Mouse (Mus musculus): ENCODE data around the gene Olfr33. TPM values are rescaled to one million over a fixed set of nuclear protein-coding genes. Genes with fewer than 3 reads are reported as not detected.

The Olfr33 gene
- polyA plus RNA-seq (2015; fragmentation: Nextera tagmentation; extraction: Ambion mirVana), result not detected in 2 replicates

GRCm38 (mm10) chr7:102718970-102719369, at the start of gene Olfr33:
Olfr33 (minus strand) TSS chr7:102719070.
- Histone ChIP-seq H3K9ac (replicated peaks) (no peak within 1 kb of the TSS), H3K36me3 (no peaks in the 10 kb centered on the region), H3K27me3 (no peaks in the 10 kb centered on the region), H3K4me2 (replicated peaks) (no peak within 1 kb of the TSS), H3K4me1 (no peaks in the 10 kb centered on the region), H3K27ac (replicated peaks) (no peak within 1 kb of the TSS), H3K9me3 (no peaks in the 10 kb centered on the region), H3K4me3 (no peak within 1 kb of the TSS)
- no peak for ATAC-seq (replicated peaks)
- WGBS, result 38% methylated on average over 1 of the region's 1 CpGs

DNA sequence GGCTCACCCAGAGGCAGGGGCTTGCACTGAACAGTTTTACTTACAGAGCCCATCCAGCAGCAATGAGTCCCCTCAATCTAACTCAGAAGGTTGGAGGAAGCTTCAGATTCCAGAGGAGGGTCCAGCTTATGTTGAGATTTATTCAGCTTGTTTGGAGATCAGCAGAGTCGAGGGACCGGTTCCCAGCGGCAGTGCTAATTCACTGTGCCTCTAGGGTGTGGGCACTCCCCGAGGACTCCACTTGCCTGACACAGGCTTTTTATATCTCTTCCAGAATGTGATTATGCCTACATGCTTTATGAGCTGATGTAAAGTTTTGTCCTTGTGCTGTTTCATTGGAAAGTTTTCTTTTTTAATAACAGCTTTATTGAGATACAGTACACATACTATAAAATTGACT, 40.4 kb upstream of the Olfr33 start, which contains the start of the genes Olfr560 and Olfr78:
Olfr560 (minus strand) TSS at position 101 of the 400 bp plus-strand sequence.
Olfr78 (minus strand) TSS at position 206 of the 400 bp plus-strand sequence.
- Histone ChIP-seq H3K9me3 (no peaks in the 10 kb centered on the region), H3K4me2 (replicated peaks) (no peak within 1 kb of the TSS), H3K36me3 (no peaks in the 10 kb centered on the region), H3K4me1 (no peaks in the 10 kb centered on the region), H3K4me3 (no peak within 1 kb of the TSS), H3K27me3 (no peaks in the 10 kb centered on the region), H3K27ac (replicated peaks) (no peak within 1 kb of the TSS), H3K9ac (replicated peaks) (no peak within 1 kb of the TSS)
- no peak for ATAC-seq (replicated peaks)
- 91% methylated on average over 4 of the region's 4 CpGs for WGBS

- ATAC-seq (replicated peaks), result no peak
- WGBS, result 10% methylated on average over 1 of the region's 1 CpGs
- H3K4me2 ChIP-seq (replicated peaks), result no peak overlapping the region
- H3K4me1 ChIP-seq, result no peaks in the 10 kb centered on the region
- H3K27me3 ChIP-seq, result no peaks in the 10 kb centered on the region
- H3K36me3 ChIP-seq, result no peaks in the 10 kb centered on the region
- no peak overlapping the region for H3K9ac ChIP-seq (replicated peaks)
- no peaks in the 10 kb centered on the region for H3K9me3 ChIP-seq
- H3K4me3 ChIP-seq, result no peak overlapping the region
- no peak overlapping the region for H3K27ac ChIP-seq (replicated peaks)
These were observed 33.2 kb upstream of the Olfr33 start for GRCm38 (mm10) chr7:102752086-102752485.

- Histone ChIP-seq H3K36me3 (no peaks in the 10 kb centered on the region), H3K4me1 (no peaks in the 10 kb centered on the region), H3K9ac (replicated peaks) (no peak overlapping the region), H3K9me3 (no peaks in the 10 kb centered on the region), H3K27me3 (no peaks in the 10 kb centered on the region), H3K4me2 (replicated peaks) (no peak overlapping the region), H3K4me3 (no peak overlapping the region), H3K27ac (replicated peaks) (no peak overlapping the region)
- no peak for ATAC-seq (replicated peaks)
- 66% methylated on average over 2 of the region's 2 CpGs for WGBS
These were observed 18.8 kb upstream of the Olfr33 start for GRCm38 (mm10) chr7:102737705-102738104.

- WGBS, result 94% methylated on average over 1 of the region's 1 CpGs
- H3K27ac ChIP-seq (replicated peaks), result no peak overlapping the region
- H3K36me3 ChIP-seq, result no peaks in the 10 kb centered on the region
- no peak for ATAC-seq (replicated peaks)
- H3K9ac ChIP-seq (replicated peaks), result no peak overlapping the region
- no peaks in the 10 kb centered on the region for H3K27me3 ChIP-seq
- no peaks in the 10 kb centered on the region for H3K4me1 ChIP-seq
- no peak overlapping the region for H3K4me2 ChIP-seq (replicated peaks)
- H3K9me3 ChIP-seq, result no peaks in the 10 kb centered on the region
- H3K4me3 ChIP-seq, result no peak overlapping the region
These were observed 14.9 kb upstream of the Olfr33 start for GRCm38 (mm10) chr7:102733793-102734192.

- Histone ChIP-seq H3K36me3 (no peaks in the 10 kb centered on the region), H3K4me1 (no peaks in the 10 kb centered on the region), H3K27ac (replicated peaks) (no peak within 1 kb of the TSS), H3K27me3 (no peaks in the 10 kb centered on the region), H3K9ac (replicated peaks) (no peak within 1 kb of the TSS), H3K4me3 (no peak within 1 kb of the TSS), H3K4me2 (replicated peaks) (no peak within 1 kb of the TSS), H3K9me3 (no peaks in the 10 kb centered on the region)
- no peak for ATAC-seq (replicated peaks)
These were observed 8.5 kb upstream of the Olfr33 start, which contains the start of gene Olfr559 for GRCm38 (mm10) chr7:102727391-102727790. Olfr559 (minus strand) TSS chr7:102727491.

- H3K9ac ChIP-seq (replicated peaks), result no peak within 1 kb of the TSS
These were observed 17.0 kb downstream of the Olfr33 start, which contains the start of gene Olfr558 for GRCm38 (mm10) chr7:102701915-102702314. Olfr558 (plus strand) TSS chr7:102702215.

DNA sequence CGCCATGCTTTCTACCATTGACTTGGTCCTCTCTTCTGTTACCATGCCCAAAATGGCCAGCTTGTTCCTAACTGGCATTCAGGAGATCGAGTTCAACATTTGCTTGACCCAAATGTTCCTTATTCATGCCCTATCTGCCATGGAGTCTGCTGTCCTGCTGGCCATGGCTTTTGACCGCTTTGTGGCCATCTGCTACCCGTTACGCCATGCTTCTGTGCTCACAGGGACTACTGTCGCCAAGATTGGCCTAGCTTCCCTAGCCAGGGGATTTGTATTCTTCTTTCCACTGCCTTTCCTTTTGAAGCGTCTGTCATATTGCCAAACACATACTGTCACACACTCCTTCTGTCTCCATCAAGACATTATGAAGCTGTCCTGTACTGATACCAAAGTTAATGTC, 20.4 kb downstream of the Olfr33 start:
- Histone ChIP-seq H3K4me2 (replicated peaks) (no peak overlapping the region), H3K4me1 (no peaks in the 10 kb centered on the region), H3K9ac (replicated peaks) (no peak overlapping the region), H3K4me3 (no peak overlapping the region), H3K27me3 (no peaks in the 10 kb centered on the region), H3K27ac (replicated peaks) (no peak overlapping the region), H3K9me3 (no peaks in the 10 kb centered on the region), H3K36me3 (no peaks in the 10 kb centered on the region)
- 88% methylated on average over 7 of the region's 7 CpGs for WGBS
- no peak for ATAC-seq (replicated peaks)

More at GRCm38 (mm10) chr7:102701915-102702314, 17.0 kb downstream of the Olfr33 start, which contains the start of gene Olfr558:
- Histone ChIP-seq H3K9me3 (no peaks in the 10 kb centered on the region), H3K4me3 (no peak within 1 kb of the TSS), H3K27ac (replicated peaks) (no peak within 1 kb of the TSS), H3K4me1 (no peaks in the 10 kb centered on the region), H3K36me3 (no peaks in the 10 kb centered on the region), H3K27me3 (no peaks in the 10 kb centered on the region), H3K4me2 (replicated peaks) (no peak within 1 kb of the TSS)
- no peak for ATAC-seq (replicated peaks)

DNA sequence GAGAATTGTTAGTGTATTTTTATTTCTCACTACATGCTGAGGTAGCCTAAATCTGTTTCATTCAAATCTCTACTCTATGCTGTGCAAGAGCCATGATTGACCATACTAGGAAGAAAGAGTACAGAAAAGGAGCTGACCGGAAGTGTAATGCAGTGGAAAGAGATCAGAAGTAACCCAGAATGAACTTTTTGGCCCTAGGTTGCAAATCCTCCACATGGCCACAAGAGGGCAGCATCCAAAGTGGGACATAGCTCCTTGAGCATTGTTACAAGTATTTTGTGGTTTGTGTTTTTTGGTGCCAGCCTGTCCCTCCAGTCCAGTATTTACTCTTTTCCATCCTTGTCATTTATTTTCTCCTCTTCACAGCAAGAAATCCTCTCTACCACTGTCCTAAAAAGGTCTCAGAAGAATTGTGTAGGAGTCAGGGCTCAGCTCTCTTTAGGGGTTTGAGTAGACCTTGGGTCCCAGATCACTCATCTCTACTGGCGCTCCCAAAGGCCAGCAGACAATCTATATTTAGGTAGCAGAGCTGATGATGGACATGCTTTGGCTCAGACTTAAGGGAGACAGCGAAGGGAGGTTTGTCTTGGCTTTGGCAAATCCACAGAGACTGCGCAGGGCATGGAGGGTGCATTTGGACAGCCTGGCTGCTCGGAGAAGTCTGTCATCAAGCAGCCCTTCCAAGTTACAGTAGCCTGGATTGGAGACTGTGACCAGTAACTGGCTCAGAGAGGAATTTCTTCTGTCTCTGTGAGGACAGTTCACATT, 23.3 kb downstream of the Olfr33 start, which contains the start of gene Olfr557:
Olfr557 (plus strand) TSS at position 553 of the 768 bp plus-strand sequence.
- Histone ChIP-seq H3K4me3 (no peak within 1 kb of the TSS), H3K4me2 (replicated peaks) (no peak within 1 kb of the TSS), H3K27me3 (no peaks in the 10 kb centered on the region), H3K4me1 (no peaks in the 10 kb centered on the region), H3K9me3 (no peaks in the 10 kb centered on the region), H3K9ac (replicated peaks) (no peak within 1 kb of the TSS), H3K27ac (replicated peaks) (no peak within 1 kb of the TSS), H3K36me3 (no peaks in the 10 kb centered on the region)
- WGBS, result 81% methylated on average over 5 of the region's 5 CpGs
- ATAC-seq (replicated peaks), result no peak

- H3K36me3 ChIP-seq, result no peaks in the 10 kb centered on the region
- 0 out of 2 replicates have a peak, but pooled peaks cover 4% of the 10 kb centered on the region for H3K4me1 ChIP-seq
- no peaks in the 10 kb centered on the region for H3K9me3 ChIP-seq
- H3K4me3 ChIP-seq, result peak within 1 kb of the TSS; percentile 63
- ATAC-seq (replicated peaks), result peak; percentile 99
- peak within 1 kb of the TSS; percentile 56; the same call in 1 of the 2 replicates for H3K27ac ChIP-seq (replicated peaks)
- H3K9ac ChIP-seq (replicated peaks), result peak within 1 kb of the TSS; percentile 72
- under 1% methylated on average over 40 of the region's 40 CpGs for WGBS
- peak within 1 kb of the TSS; percentile 85 for H3K4me2 ChIP-seq (replicated peaks)
- H3K27me3 ChIP-seq, result no peaks in the 10 kb centered on the region
These were observed 31.8 kb downstream of the Olfr33 start, which contains the start of gene Trim68 for GRCm38 (mm10) chr7:102686944-102687501. Trim68 (minus strand) TSS chr7:102687327.

GRCm38 (mm10) chr7:102681916-102682315, 37.0 kb downstream of the Olfr33 start:
- Histone ChIP-seq H3K9me3 (no peaks in the 10 kb centered on the region), H3K4me1 (no peaks in the 10 kb centered on the region), H3K4me3 (no peak overlapping the region), H3K9ac (replicated peaks) (no peak overlapping the region), H3K27ac (replicated peaks) (no peak overlapping the region), H3K27me3 (no peaks in the 10 kb centered on the region), H3K36me3 (no peaks in the 10 kb centered on the region), H3K4me2 (replicated peaks) (no peak overlapping the region)
- 98% methylated on average over 1 of the region's 1 CpGs for WGBS
- ATAC-seq (replicated peaks), result no peak

GRCm38 (mm10) chr7:102676225-102676624, 42.6 kb downstream of the Olfr33 start:
- Histone ChIP-seq H3K27me3 (no peaks in the 10 kb centered on the region), H3K9me3 (no peaks in the 10 kb centered on the region), H3K36me3 (no peaks in the 10 kb centered on the region), H3K4me3 (no peak overlapping the region), H3K9ac (replicated peaks) (no peak overlapping the region), H3K27ac (replicated peaks) (no peak overlapping the region), H3K4me1 (no peaks in the 10 kb centered on the region), H3K4me2 (replicated peaks) (no peak overlapping the region)
- 82% methylated on average over 2 of the region's 2 CpGs for WGBS
- no peak for ATAC-seq (replicated peaks)

All from forebrain, embryonic 15.5 days (tissue).